Mouse (Mus musculus) cerebellum, adult 18-20 months (tissue): ENCODE measurements around the gene Mpzl2.

ENCODE experiments used
- DNase-seq, 2 experiments: peaks; one replicate each; pipeline ENCODE4 v3.0.0; 2021

Mpzl2 gene

DNA sequence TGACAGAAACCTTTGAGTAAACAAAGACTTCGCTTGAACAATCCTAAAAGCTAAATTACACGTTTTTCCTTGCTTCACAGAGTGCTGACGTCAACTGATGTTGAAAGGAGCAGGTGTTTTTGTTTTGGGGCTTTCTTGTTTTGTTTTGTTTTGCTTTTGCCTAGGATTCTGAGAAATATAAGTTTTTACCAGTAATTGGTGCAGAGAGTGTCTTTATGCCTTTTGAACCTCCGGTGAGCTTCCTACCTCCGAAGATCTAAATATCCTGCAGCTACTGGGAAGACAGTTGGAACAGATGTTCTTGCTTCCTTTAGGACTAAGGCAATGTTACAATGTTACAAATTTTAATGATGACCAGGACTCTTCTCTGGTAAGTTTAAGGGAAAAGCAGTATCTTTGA is at the start of gene Mpzl2:
Mpzl2 (plus strand) TSS at position 301 of the 400 bp plus-strand sequence.
- DNase-seq: no peak

- no peak for DNase-seq
Observed at GRCm38 (mm10) chr9:44991821-44992220, 47.8 kb upstream of the Mpzl2 start.

DNA sequence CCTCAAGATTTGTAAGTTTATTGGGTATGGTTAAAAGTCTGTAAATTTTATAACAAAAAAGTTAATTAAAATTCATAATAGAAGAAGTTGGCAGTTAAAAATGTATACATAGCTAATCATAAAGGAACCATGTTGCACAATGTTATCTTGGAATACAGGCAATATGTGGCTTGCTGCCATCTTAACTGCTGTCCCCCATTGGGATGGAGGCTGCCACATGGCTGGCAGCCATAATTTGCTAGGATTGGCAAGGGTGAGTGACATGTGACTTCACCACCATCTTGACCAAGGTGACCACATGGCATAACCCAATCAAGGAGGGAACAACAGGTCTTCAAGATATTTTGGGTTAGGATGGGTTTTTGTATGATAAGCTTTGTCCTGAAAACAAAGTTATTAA is 47.3 kb upstream of the Mpzl2 start:
- peak; percentile 53 to 58 for DNase-seq

GRCm38 (mm10) chr9:44993268-44993667 is 46.3 kb upstream of the Mpzl2 start:
- DNase-seq: no peak

DNA sequence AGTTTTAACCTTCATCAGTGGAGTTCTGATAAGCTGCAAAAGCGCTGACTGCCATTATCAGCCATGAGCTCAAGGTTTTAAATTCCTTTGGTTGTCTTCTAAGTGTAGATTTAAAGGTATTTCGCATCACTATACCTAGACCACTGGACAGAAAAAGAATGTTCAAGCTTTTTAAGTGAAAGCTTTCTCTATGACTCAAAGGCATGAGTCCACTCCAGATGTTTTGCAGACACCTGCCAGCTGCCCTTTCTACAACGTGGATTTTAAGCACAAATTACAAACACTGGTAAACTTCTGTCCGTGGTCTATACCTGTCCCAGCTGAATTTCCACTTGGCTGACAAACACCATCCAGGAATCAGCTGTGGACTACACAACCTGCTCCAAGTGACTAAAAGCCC is 44.6 kb upstream of the Mpzl2 start:
- no peak for DNase-seq

DNA sequence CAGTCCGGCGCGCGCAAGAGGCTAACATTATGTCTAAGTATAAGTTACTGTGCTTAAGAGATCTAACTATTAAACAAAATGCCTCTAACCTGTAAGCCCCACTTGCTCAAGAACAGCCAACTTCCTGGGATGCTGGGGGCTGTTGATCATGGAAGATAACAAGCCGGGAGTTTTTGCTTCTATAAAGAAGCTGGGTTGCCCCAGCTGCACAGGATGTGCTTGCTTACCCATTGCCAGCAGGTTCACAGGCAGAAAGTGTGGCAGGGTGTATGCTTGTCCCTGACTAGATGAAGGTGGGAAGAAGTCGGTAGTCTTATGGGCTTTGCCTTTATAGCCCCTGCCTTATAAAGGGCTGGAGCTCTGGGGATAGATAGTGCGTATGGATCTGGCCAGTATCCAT is 43.0 kb upstream of the Mpzl2 start:
- no peak for DNase-seq

- no peak for DNase-seq
Observed at GRCm38 (mm10) chr9:44998138-44998537, 41.5 kb upstream of the Mpzl2 start.

GRCm38 (mm10) chr9:44999171-44999570 is 40.4 kb upstream of the Mpzl2 start:
- peak; percentile 70 to 81 for DNase-seq

DNA sequence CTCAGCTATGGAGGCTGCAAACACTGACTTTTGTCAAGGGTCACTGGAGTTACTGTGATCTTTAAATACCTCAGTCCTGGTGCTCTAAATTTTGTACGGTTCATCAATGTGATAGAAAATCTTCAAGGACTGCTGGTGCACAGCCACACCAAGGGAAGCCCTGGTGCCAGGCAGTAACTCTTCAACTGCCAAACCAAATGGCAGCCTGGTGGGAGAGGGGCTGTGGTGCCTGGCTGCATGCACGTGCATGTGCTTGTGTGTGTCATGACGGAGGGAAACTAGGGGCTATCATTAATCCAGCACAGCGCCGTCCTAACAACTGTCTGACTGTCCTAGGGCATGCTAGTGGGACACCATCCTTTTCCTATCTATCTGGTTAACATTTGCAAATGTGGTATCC is 39.8 kb upstream of the Mpzl2 start:
- peak in 1 of 2 experiments; percentile 10 for DNase-seq

DNA sequence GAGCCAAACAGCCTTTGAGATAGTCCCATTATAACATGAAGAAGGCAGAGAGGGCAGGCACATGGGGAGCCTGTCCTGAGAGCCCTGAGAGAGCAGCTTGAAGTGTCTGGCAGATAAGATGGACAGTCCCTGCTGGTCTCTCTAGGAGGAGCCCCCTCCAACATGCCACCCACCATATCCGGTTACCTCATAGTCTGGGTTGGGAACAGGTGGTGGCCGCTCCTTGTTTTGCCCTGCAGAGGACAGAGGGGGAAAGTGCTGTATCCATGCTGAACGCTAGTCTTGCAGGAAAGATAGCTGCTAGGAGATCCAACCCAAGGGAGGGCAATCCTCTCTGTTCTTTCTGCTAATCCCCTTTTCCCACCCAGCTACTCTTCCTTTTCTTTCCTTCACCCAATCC is 39.4 kb upstream of the Mpzl2 start:
- peak in 1 of 2 experiments; percentile 5 for DNase-seq

DNA sequence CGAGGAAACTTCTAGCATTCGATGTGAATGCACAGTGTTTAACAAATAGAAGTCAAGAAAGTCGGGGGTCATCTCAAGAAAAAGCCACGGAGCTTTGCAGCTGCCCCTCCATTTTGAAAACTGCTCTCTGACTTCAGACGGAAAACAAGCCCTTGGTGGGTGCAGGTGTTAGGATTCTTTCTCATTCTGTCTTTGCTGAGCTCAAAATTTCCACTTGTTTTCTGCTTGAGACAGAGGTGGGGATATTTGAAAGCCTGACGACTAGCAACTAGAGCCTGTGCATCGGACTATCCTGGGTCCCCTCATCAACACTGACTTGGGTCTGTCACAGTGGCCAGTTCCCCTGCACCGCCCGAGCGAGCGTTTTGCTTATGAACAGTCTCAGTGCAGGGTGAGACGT is 32.2 kb upstream of the Mpzl2 start:
- no peak for DNase-seq

GRCm38 (mm10) chr9:45008342-45008741 is 31.3 kb upstream of the Mpzl2 start:
- DNase-seq: no peak

GRCm38 (mm10) chr9:45009180-45010078 is 30.2 kb upstream of the Mpzl2 start, which contains the start of gene Cd3e:
Gene Cd3e, minus strand, starts transcription at chr9:45009627.
- DNase-seq: no peak

- DNase-seq: no peak
Observed at GRCm38 (mm10) chr9:45010461-45010860, 29.1 kb upstream of the Mpzl2 start.

GRCm38 (mm10) chr9:45011291-45011690 is 28.3 kb upstream of the Mpzl2 start:
- DNase-seq: no peak

- no peak for DNase-seq
Observed at GRCm38 (mm10) chr9:45014879-45015278, 24.7 kb upstream of the Mpzl2 start.

DNA sequence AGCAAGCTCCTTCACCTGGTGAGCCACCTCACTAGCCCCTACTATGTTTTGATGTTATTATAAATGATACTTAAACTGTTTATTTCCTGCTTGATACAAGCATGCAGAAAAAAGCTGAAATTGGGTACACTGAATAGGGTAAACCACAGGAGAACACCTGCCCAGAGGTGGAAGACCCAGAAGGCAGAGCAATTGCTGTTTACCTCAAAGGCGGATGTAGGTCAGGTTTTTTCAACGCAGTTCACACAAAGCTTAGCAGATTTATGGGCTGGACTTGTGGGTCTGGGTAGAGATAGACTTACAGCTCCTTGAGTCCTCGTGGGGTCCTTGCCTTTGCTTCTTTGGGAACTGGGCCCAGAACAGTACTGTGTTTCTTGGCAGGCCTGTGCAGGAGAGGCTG is 23.8 kb upstream of the Mpzl2 start:
- no peak for DNase-seq

DNA sequence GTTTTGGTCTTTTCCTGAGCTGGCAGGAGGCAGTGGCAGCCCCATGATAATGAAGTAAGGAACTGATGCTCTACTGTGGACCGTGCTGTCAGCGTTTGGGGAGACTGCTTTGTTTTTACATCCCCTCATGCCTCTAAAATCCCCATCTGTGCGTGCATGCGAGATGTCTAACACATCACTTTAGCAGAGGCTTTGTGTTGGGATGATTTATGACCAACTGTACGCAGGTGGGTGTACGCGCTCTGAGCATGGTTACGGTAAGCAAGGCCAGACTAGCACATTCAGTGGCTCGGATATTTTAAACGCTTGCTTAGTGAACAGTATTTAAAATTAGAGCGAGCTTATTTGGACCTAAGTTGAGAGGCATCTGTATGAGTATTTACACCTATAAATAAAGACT is 21.6 kb upstream of the Mpzl2 start:
- DNase-seq: no peak

GRCm38 (mm10) chr9:45022800-45023199 is 16.8 kb upstream of the Mpzl2 start:
- DNase-seq: peak; percentile 70 to 80

GRCm38 (mm10) chr9:45023638-45024037 is 16.0 kb upstream of the Mpzl2 start:
- DNase-seq: no peak

DNA sequence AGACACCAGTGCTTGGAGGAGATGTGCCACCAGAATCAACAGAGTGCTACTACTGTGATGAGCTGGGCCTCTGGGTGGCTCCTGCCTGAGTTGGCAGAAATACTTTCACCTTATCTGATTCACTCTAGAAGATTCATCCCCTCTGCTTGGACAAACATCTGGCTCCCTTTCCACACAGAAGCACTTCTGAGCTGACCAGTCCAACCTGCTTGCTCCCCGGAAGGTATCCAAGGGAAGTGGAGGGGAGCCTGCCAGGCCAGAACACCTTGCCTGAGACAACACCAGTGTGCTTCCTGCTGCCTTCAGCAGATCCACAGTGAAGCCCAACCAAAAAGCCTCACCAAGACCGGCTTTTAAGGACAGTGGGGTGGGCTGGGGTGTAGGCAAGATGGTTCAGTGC is 15.4 kb upstream of the Mpzl2 start:
- DNase-seq: no peak

DNA sequence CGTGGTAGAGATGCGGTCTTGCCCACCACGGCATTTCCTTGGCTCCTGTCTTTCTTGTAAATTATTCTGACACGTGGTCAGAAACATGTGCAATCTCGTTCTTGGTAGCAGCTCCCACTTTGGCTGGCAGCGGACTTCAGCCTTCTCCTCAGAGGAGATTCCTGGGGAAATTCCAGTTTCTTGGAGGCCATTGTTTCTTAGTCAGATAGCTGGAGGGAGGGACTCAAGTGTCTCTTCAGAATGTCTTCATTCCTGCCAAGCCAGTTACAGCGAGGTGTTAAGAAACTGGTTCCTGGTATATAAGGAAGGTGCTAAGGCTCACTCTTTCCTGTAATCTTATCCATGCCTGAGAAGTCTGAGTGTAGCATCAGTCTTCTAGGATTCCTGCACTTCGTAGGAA is 12.2 kb upstream of the Mpzl2 start:
- DNase-seq: no peak

DNA sequence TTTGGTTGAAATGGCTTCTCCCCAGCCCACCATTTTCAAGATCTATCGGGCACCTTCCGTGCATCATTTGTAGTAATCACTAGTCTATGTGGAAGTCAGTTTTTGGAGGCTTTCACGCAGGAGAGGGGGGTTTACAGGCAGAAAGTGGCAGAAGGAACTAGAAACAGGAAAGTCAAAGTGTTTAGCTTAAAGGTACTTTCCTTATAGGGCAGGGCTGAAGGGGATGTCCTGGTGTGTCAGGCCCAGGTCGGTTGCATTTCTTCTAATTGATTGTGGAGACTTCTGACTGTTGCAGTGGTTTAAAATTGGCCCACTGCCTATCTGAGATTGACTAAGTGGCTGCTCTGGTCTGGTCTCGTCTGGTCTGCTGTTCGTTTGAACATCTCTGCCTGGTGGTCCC is 9.3 kb upstream of the Mpzl2 start:
- DNase-seq: no peak

DNA sequence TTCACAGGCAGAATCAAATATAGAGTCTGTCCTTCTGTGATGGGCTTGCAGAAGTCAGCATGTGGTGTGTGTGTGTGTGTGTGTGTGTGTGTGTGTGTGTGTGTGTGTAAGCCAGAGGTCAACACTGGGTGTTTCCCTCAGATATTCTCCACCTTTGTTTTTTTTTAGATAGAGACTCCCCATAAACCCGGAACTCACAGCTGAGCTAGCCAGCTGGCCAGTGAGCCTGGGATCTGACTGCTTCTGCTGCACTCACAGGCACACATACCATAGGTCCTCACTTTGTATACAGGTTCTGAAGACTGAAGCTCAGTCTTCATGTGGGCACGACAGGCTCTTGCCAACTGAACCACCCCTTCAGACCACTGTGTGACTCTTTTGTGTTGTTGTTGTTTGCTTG is 7.3 kb upstream of the Mpzl2 start:
- no peak for DNase-seq

DNA sequence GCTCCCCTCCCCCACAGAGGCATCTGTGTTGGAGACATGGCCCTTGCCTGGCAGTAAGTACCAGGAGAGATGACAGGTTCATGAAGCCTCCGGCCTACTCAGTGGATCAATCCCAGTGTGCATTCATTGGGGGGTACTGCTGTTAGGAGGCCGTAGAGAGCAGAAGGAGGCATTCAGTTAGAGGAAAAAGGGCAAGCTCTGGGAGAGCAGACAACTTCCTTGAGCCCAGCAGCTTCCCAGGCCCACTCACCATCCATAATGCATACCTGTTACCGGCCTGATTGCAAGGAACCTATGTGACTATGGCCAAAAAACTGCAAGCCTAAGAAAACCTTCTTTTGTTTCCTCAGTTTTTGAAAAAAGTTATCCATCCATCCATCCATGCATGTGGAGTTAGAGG is 5.1 kb upstream of the Mpzl2 start:
- DNase-seq: no peak
